Mouse (Mus musculus): ENCODE measurements at regions not wholly inside any gene's neighbourhood (a gene's known extent, or its start where the extent isn't known, plus 50 kb on each side); places are given as distances from the start of the nearest gene placed in this dataset.

MicroRNA genes in the stretch of these regions (microRNA counts, 519-probe panel; counts per million panel counts)
- microRNA mmu-miR-325: 171 counts per million, percentile 57 among the panel's probes with 10 or more counts

Small RNAs in the stretch of these regions (microRNA-seq; reads per million reads assigned to microRNA genes)
- 389 reads per million, percentile 67 among the genes with 10 or more reads in this experiment for gene Mir325

Data from neural tube, embryonic 11.5 days (tissue).